Mouse (Mus musculus): ENCODE results near the gene Gm10840.
"Not testable (repeated sequence)": the region's sequence is repeated elsewhere in the genome, so short reads cannot be mapped to it uniquely, and the experiment has no call there.

The Gm10840 gene

DNA sequence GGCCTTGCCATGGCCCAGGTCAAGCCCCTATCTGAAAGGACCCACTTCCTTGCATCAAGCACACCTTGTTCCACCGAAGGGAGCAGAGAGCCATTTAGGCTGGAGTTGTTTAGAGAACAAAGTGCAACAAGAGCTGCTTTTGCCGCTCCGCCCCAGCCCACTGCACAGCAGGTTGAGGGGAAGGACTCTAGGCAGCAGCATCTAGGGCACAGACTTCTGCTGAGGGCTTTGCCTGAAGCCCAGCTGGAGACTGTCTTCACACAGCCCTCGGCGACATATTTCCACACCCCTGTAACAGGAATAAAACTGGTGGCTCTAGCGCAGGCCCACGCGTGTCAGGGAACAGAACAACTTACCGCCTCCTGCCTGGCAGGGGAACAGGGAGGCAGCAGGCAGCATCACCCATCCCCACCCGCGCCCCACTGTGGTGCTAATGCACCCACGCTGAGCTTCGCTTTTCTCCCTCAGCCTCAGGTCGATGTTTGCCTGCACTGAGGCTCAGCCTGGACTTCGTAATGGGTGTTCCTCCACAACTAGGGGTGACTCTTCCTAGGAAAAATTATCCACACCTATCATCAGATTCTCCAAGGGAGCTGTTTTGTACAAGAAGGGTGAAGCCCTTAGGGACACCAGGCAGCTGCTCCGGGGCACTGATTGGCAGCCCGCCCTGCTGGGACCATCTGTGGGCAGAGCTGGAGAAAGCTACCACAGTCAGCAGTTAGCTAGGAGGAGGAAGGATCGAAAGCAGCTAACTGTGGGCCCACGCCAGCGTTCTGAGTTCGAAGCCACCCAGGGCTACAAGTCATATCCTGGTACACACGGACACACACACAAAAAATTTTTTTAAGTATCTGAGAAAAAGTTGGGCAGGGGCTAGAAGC lies at the start of gene Gm10840, which contains the start of gene Limd2:
Gene Gm10840 (plus strand): TSS at position 10 of the 881 bp plus-strand sequence.
Gene Limd2 (minus strand): TSS at position 20 of the 881 bp plus-strand sequence.
- DNase-seq (ENCODE audit: low read depth, low spot score), result peak; percentile 32

DNA sequence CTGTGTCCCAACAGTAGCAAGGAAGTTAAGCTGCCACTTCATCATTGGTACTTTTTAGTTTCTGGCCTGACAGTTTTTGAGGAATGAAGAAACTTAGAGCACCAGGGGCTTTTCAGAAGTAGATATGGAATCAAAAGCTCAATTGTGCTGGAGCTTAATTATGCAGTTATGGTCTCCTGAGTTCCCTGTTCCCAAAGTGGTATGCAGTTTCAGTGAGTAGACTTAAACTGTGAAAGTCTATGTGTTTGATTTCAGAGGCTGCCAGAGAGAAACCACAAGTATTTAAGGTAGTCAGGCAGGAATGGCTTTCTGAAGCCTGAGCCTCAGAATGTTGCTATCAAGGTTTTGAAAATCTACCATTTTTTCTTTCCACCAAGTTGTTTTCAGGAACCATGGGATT lies 49.0 kb upstream of the Gm10840 start:
- no peak for DNase-seq (ENCODE audit: low read depth, low spot score)

DNA sequence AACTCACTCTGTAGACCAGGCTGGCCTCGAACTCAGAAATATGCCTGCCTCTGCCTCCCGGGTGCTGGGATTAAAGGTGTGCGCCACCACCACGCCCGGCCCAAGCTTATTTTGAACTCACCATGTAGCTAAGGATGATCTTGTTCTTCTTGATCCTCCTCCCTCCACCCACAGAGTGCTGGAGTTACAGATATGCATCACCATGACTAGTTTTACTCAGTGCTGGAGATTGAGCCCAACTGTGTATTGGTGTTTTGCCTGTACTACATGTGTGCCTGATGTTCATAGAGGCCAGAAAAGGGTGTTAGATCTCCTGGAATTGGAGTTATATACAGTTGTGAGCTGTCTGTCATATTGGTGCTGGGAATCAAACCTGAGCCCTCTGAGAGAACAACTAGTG lies 38.4 kb upstream of the Gm10840 start:
- no peak for DNase-seq (ENCODE audit: low read depth, low spot score)

DNA sequence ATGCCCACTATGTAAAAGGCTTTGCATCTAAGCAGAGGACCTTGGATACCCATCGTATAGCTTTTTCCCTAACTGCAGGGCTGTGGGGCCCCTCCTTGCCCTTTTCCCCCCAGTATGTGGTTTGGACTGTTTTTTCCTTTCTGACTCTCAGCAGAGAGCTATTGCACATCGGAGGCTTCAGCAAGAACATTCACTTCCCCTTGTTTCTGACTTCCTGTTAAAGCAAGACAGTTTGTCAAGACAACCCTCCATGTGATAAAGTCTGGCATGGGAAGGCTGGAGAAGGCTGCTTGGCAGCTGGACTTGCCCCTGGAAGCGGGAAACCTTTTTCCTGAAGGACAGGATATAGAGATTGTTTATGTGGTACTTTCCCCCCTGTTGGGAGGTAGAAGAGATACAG lies 37.9 kb upstream of the Gm10840 start:
- DNase-seq (ENCODE audit: low read depth, low spot score), result no peak

DNA sequence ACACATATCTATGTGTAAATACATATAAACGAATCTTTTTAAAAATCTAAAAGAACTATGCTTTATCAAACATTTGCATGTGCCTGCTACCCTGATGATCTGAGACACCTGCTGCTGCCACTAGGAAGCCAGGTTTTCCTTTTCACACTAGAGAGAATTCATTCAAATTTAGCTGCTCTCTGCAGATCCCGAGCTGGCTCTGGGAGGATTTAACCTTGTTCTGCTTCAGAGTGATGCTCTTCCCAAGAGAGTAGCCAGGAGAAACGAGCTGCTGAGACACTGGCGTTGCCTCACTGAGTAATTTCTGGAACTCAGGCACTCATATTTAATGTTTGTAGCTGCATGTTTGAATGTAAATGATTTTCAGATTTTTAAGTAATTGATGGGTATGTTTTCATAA lies 35.9 kb upstream of the Gm10840 start:
- DNase-seq (ENCODE audit: low read depth, low spot score), result no peak

DNA sequence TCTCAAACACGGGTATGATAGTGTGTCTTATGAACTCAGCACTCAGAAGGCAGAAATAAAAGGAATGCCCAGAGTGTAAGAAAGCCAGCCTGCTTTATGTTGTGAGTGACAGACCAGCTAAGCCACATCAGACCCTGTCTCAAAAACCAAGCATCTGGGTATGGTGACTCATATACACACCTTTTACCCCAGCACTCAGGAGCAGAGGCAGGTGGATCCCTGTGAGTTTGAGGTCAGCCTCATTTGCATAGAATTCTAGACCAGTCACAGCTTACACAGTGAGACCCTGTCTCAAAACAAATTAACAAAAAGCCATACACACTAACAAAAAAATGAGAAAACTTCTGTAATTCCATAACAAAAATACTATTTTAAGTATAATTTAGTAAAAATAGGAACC lies 34.8 kb upstream of the Gm10840 start:
- DNase-seq (ENCODE audit: low read depth, low spot score), result no peak

DNA sequence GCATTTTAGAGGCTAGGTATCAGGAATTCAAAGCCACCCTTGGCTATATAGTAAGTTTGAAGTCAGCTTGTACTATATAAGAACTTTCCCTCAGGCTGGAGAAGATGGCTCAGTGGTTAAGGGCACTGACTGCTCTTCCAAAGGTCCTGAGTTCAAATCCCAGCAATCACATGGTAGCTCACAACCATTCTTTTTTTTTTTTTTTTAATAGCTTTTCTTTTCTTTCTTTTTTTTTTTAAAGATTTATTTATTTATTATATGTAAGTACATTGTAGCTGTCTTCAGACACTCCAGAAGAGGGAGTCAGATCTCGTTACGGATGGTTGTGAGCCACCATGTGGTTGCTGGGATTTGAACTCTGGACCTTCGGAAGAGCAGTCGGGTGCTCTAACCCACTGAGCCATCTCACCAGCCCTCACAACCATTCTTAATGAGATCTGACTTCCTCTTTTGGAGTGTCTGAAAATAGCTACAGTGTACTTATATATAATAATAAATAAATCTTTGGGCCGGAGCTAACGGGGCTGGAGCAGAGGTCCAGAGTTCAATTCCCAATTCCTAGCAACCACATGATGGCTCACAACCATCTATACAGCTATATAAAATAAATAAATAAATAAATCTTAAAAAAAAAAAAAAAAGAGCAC lies 33.8 kb upstream of the Gm10840 start:
- DNase-seq (ENCODE audit: low read depth, low spot score), result not testable (repeated sequence)

DNA sequence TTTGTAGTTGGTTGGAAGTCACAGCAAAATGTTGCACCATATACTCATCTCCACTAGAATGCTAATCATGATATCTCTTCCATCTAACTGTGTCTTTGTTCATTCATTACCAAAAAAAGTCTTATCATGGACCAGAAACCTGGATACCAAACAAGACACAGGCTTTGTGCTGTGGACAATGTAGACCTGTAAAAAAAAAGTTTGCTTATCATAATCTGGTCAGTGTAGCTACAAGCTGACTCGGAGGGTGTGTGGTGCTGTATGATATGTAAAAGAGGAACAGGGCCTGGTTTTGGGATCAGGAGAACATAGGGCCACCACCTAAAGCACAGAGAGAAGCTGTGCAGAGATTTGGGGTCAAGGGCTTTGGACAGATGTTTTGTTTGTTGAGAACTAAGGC lies 31.2 kb upstream of the Gm10840 start:
- DNase-seq (ENCODE audit: low read depth, low spot score), result no peak

DNA sequence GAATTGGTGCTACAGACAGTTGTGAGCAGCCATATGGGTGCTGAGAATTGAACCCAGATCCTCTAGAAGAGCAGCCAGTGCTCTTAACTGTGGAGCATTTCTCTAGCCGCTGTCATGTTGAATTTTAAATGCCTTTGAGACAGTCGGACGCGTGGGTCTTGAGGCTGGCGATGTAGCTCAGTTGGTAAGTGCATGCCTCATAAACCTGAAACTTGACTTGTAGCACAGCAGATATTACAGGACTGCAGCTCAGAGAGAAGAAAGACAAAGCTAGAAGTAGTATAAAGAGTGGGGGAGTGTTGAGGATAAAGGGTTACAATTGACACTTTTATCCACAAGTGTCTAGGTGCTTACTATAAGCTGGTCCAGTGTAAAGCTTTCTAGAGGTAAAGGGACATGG lies 28.1 kb upstream of the Gm10840 start:
- no peak for DNase-seq (ENCODE audit: low read depth, low spot score)

DNA sequence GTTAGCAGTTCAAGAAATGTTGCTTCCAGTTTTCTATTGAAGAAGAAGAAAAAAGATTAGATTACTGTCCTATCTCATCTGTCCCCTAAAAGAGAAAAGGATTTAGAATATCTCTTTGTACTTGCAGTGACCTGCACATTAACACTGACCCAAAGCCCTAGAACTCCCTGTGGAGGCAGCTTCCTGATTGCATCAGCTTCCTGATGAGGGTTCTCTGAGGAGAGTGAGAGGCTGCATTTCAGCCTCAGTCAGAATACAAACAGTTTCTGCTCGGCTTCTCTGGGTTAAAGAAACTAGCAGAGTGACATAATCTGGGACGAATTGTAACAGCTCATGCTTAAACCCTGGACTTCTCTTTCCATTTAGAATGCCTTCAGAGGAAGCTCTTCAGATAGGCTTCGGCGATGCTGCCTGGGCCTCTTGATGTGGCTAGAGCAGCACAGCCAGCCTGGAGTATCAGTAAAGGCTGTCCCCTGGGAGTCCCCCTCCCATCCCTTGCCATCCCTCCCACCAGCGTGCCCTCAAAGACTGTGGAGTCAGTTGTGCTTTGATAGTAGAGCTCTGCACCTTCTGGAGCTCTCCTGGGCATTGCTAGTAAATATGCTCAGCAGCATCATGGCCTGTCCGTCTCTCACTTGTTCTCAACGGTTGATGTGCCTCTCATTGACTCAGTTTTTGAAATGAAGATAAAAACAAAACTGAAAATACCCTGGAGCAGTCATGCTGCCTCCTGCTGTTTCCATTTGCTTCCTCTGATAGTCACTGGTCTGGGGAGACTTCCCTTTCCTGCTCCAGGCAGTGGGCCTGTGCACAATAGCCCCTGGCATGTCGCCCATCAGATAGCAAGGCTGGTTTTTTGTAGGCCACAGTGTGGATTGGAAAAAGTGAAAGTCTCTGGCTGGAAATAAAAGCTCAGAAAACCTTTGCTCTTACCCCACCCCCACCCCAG lies 25.8 kb upstream of the Gm10840 start:
- DNase-seq (ENCODE audit: low read depth, low spot score), result peak; percentile 43

DNA sequence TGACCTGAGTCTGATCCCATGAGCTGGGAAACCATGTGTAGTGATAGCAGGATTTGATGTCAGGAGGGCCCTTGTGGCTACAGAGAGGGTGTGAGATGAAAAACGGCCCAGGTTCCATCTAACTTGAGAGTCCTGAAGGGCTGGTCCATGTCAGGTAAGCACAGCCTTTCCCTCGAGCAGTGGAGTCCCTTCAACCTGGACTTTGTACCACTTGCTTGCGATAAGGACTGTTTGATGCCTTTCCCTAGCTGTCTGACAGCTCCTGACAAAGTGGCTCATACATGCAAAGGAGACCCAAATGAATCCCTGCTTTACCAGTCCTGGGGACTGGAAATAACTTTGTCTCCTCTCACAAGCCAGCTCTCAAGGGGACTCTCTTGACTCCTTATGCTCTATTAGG lies 9.4 kb upstream of the Gm10840 start:
- no peak for DNase-seq (ENCODE audit: low read depth, low spot score)

DNA sequence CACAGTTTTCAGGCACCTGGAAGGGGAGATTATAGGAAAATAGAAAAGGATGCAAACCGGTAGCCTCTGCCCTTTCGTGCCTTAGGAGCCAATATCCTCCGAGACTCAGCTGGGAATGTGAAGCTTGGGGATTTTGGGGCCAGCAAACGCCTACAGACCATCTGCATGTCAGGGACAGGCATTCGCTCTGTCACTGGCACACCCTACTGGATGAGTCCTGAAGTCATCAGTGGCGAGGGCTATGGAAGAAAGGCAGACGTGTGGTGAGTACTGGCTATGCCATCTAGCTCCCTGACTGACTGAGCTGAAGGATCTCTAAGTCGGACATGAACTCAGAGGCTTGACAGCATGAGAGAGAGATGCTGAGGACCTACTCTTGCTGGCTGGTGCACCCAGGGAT lies 8.5 kb upstream of the Gm10840 start:
- DNase-seq (ENCODE audit: low read depth, low spot score), result no peak

DNA sequence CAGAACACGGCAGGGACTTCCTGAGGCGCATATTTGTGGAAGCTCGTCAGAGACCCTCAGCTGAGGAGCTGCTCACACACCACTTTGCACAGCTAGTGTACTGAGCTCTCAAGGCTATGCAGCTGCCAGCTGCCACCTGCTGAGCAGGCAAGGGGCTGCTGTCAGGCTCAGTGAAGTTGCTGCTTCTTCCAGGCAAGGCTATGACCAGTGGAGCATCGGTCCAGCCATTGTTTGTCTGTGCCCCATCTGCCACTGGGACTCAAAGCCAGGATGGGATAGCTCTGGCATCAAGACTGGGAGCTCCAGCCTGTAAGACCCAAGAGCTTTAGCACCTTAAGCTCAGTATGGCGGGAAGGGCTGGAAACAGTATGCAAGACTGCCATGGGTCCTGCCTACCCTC lies 6.6 kb upstream of the Gm10840 start:
- DNase-seq (ENCODE audit: low read depth, low spot score), result no peak

DNA sequence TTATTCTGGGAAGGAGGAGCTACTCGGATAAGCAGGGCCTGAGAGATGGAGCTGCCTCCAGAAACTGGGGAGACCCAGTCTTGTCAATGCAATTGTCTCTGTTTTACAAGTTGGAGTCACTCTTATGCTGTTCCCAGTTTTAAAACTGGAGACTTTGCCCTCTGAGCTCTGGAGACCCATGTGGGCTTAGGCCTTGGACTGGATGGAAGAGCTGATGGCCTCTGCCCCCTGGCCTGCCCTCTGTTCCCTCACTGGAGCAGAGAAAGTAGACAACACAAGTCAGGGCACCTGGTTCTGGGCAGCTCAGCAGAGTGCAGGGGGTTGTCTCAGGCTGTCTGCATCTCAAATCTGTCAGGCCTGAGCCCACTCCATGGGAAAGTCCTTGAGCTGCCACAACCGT lies 5.9 kb upstream of the Gm10840 start:
- DNase-seq (ENCODE audit: low read depth, low spot score), result no peak

DNA sequence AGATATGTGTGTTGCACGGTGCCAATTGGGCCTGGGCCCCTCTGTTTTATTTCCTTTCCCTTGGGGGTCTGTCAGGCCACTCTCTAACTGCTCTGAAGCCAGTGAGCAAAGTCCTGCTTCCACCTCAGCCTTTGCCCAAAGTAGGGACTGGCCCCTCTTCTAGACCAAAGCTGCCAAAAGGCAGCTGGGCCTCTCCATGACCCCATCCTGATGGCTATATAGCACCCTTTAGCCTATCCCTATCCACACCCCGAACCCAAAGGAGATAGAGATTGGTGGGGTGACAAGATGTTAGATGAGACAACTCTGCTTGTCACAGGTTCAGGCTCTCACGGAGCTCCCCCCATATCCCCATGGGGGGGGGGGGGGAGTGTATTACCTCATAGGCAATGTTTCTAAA lies 4.9 kb upstream of the Gm10840 start:
- DNase-seq (ENCODE audit: low read depth, low spot score), result no peak

DNA sequence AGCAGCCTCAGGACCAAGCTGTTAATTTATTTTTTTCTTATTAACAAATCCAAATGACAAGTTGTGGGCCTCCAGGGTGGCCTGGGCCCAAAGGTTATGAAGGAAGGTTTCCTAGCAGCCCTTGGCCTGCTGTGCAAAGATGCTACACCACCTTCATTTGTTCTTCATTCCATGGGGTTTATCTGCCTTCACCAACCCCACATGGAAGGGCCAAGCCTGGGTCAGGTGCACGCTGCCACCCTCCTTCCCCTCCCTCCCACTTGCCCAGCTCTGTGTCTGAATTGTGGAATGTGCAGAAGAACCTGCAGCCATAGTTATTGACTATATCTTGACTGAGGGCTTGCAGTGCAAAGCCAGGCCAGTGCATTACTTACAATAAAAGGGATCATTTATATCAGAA lies 4.4 kb upstream of the Gm10840 start:
- no peak for DNase-seq (ENCODE audit: low read depth, low spot score)

DNA sequence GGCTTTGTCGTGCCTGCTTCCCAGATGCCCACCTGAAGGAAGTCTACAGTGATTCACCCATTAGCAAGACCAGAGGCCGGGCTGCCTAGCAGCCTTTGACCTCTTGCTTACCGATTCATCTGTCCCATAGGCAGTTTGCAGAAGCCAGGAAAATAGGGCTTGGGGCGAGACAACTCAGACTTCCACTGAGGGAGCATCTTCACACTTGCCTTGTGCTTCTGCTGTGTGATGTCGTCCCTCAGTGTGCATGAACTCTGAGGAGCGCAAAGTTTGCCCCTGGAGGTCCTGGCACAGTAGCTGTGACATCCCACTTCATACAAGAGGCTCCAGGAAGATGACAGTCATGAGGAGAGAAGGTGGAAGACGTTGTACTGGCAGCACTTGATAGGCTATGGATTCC lies 3.5 kb upstream of the Gm10840 start:
- DNase-seq (ENCODE audit: low read depth, low spot score), result no peak

DNA sequence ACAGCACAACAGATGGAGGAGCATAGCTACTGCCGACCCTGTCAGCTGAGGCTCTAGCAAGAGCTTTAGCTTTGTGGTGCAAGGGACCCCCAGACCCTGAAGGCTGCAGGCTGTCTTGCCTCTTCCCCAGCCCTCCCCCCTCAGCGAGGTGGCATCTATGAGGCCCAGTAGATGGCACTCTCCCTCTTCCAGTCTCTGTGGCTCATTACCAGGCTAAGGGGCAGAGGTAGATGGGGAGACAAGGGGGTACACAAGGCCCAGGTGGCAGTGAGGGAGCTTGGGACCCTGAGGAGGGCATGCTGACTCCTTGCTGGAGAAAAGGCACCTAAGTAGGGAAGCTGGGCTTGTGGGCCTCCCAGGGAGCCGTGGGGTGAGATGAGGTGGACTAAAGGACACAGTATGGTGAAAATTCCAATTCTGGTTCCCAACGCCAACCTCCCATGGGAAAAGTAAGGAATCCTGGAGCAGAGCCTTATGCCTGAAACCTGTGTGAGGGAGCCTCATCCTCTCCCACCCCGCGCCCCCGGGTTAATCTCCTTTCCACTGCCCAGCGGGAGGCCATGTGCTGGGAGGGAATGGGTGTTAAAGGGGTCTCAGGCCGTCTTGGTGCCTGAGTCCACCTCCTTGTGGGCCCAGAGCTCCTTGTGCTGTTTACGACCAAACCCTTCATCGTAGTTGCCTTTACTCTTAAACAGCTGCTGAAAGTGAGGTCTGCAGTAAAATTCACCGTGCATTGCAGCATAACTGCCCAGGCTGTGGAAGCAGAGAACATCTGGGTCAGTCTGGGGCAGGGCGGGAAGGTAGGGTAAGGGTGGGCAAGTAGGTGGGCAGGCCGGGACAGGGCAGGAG lies 2.3 kb upstream of the Gm10840 start:
- DNase-seq (ENCODE audit: low read depth, low spot score), result peak; percentile 14

DNA sequence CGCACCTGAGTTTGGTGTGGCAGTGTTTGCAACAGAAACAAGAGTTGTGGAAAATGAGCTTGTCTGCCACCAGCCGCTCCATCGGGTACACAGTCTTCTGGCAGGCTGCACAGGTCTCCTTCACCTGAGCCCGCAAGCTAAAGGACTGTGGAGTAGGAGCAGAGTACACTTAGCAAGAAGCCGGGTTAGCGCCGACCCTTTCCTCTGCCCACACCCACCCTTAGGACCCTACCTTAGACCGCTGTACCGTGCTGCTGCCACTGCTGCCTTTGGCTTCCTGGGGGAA lies 1.8 kb upstream of the Gm10840 start:
- DNase-seq (ENCODE audit: low read depth, low spot score), result no peak

DNA sequence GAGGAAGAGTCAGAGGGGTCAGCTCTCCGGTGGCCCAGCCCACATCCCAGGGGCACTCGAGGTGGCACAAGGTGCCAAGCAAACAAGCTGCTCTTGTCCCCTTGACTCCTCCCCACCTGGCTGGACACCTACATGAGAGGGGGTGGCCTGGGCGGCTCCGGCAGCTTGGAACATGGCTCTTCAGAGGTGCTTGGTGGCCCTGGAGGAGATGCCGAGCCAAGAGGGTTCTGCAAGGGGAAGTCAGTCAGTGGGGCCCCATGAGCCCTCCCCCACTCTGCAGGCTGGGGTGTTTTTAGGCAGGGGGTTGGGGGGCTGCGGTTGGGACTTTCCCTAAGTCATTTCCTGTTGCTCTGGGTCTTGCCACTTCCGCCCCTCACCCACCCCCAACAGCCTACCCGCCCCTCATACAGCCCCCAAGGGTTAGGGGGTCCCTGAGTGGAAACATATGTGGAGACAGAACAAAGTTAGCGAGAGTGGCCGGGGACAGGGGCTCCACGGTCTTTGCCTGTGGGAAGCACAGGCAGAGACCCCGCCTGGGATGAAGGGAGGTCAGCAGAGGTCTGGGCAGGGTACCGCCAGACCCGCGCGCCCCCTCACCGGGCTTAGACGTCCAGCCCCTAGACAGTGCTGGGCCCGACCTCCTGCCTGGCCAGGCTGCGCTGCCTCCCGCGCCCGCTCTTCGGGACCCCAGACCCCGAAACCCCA lies 1.3 kb upstream of the Gm10840 start:
- peak; percentile 61 for DNase-seq (ENCODE audit: low read depth, low spot score)
